Mouse (Mus musculus): Measurements from ENCODE around the gene Stard13. TPM values are rescaled to one million over a fixed set of nuclear protein-coding genes. Genes with fewer than 3 reads are reported as not detected.
A peak's percentile ranks its signal among the peaks of the same experiment; 100 is the strongest.

Stard13 gene
- polyA plus RNA-seq, 1 experiment from 2014 or later, result 1.0 TPM

DNA sequence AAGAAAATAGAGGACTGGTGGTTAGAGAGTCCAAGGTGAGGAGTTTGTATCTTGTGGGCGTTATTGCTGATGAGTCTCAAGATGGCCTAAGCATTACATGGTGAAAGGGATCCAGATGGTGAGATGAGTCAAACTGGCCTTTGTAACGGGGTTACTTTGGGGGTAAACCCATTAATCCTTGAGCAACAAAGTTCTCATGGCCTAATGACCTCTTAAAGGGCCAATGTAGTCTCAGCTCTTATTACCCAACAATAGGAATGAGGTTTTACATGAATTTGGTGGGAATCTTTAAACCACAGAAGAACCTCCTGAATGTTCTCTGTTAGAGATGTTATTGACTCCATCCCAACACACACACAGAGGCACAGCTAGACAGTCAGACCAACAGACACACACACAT lies 14.4 kb upstream of the Stard13 start:
- no peaks in the 10 kb centered on the region for H3K27me3 ChIP-seq
- H3K9ac ChIP-seq, result no peak overlapping the region
- H3K9me3 ChIP-seq (replicated peaks), result no peaks in the 10 kb centered on the region
- H3K4me3 ChIP-seq (replicated peaks), result no peak overlapping the region
- no peaks in the 10 kb centered on the region for H3K36me3 ChIP-seq (replicated peaks)
- peaks cover 36% of the 10 kb centered on the region for H3K4me1 ChIP-seq (replicated peaks)
- no peak; the same call in 1 of the 2 replicates for ATAC-seq (ENCODE audit: insufficient read depth)
- H3K4me2 ChIP-seq, result peak overlapping the region; percentile 51
- H3K27ac ChIP-seq (replicated peaks), result peak overlapping the region; percentile 73
- 76% methylated on average over 2 of the region's 2 CpGs for WGBS (ENCODE audit: insufficient replicate concordance)

DNA sequence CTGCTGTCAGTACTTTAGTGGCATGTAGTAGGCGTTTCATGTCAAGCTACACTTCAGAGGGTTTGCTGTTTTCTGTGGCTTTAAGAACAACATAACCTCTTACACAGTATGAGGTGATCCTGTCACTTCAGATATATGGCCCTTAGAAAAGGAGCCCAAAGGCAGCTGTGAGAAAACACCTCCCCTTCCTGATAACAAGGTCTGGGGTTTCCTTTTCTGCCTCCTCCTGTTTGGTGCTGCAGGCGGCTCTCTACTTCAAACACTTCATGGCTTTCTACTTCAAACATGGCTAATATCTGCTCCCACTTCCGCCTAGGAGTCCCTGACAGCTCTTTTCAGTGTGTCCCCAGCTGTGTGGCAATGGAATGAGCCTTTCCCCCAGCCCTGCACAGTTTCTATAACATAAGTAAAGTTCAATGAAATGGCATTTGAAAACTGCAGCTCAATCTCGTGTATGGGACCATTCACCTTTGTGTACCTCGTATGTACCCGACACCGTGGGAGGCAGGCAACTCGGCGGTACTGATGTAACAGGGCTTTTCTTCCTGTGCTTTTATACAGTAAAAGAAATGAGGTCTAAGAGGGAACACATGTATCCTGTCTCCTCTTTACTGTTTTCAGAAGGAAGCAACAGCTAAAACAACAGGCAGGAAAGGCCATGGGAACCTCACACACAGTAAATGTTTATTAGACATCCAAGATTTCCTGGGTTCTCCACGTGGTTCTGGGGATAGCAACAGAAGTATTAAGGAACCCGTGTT lies 13.7 kb upstream of the Stard13 start:
- ATAC-seq (ENCODE audit: insufficient read depth), result no peak
- Histone ChIP-seq H3K9ac (no peak overlapping the region), H3K4me2 (peak overlapping the region; percentile 11; the same call in 1 of the 2 replicates), H3K4me3 (replicated peaks) (no peak overlapping the region), H3K9me3 (replicated peaks) (no peaks in the 10 kb centered on the region), H3K27me3 (no peaks in the 10 kb centered on the region), H3K36me3 (replicated peaks) (no peaks in the 10 kb centered on the region), H3K27ac (replicated peaks) (peak overlapping the region; percentile 73), H3K4me1 (replicated peaks) (peaks cover 36% of the 10 kb centered on the region)
- WGBS (ENCODE audit: insufficient replicate concordance), result 23% methylated on average over 11 of the region's 11 CpGs

DNA sequence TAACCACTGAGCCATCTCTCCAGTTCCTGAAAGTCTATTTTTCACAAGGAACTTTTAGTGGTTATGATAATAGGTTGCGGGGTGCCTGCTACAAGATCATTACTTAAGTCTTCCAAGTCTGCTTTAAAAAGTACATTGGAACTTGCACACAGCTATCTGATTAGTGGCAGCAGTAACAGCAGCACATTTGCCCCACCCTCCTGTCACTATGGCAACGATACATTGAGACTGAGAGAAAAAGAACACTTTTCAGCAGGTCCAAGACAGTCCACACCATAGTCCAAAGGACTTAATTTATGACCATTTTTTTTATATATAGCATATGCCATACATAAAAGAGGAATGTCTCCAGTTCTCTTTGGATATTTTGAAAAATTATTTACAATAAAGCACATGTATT lies 12.7 kb upstream of the Stard13 start:
- Histone ChIP-seq H3K9ac (no peak overlapping the region), H3K4me1 (replicated peaks) (peaks cover 36% of the 10 kb centered on the region), H3K4me3 (replicated peaks) (no peak overlapping the region), H3K4me2 (no peak overlapping the region), H3K27me3 (no peaks in the 10 kb centered on the region), H3K27ac (replicated peaks) (no peak overlapping the region), H3K9me3 (replicated peaks) (no peaks in the 10 kb centered on the region), H3K36me3 (replicated peaks) (no peaks in the 10 kb centered on the region)
- WGBS (ENCODE audit: insufficient replicate concordance), result 59% methylated on average over 2 of the region's 2 CpGs
- ATAC-seq (ENCODE audit: insufficient read depth), result no peak; the same call in 1 of the 2 replicates

DNA sequence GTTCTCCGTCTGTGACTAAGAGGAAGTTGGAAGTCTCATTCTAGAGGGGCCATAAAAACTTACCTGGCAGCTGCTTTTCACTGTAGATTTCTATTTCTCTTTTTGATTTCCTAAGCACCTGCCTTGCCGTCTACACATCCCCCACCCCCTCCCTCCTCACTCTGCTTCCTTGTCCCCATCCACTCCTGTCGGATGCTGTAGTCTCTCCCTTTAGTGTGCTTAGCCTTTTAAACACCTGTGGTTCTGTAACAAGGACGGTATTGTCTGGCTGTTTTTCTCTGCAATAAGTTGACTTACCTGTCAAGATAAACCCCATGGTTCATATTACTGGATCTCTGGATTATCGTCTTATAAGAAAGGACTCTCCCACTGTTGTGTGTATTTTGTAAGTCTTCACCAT lies 11.9 kb upstream of the Stard13 start:
- 70% methylated on average over 5 of the region's 5 CpGs for WGBS (ENCODE audit: insufficient replicate concordance)
- Histone ChIP-seq H3K27me3 (no peaks in the 10 kb centered on the region), H3K9me3 (replicated peaks) (no peaks in the 10 kb centered on the region), H3K27ac (replicated peaks) (no peak overlapping the region), H3K36me3 (replicated peaks) (no peaks in the 10 kb centered on the region), H3K9ac (no peak overlapping the region), H3K4me1 (replicated peaks) (peaks cover 36% of the 10 kb centered on the region), H3K4me2 (no peak overlapping the region), H3K4me3 (replicated peaks) (no peak overlapping the region)
- ATAC-seq (ENCODE audit: insufficient read depth), result no peak

DNA sequence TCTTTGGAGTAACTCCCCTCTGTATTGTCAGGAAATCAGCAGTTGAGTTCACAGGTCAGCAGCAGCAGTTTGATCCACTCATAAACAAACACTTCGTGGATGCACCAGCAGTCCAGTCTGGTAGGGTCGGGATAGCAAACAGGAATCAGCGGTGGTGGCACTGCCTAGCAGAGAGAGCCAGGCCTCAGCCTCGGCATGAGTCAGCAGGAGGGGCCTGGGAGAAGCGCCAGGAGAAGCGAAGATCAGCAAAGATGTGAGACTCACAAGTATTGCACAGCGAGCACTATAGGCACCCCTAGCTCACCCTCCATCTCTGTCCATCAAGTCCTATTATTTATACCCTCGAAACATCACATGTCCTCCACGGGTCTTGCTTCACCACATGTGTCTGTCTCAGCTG lies 5.1 kb upstream of the Stard13 start:
- no peak overlapping the region for H3K4me2 ChIP-seq
- WGBS (ENCODE audit: insufficient replicate concordance), result 53% methylated on average over 9 of the region's 9 CpGs
- H3K4me3 ChIP-seq (replicated peaks), result no peak overlapping the region
- no peak overlapping the region for H3K27ac ChIP-seq (replicated peaks)
- no peaks in the 10 kb centered on the region for H3K9me3 ChIP-seq (replicated peaks)
- peaks cover 7% of the 10 kb centered on the region for H3K27me3 ChIP-seq
- H3K36me3 ChIP-seq (replicated peaks), result no peaks in the 10 kb centered on the region
- ATAC-seq (ENCODE audit: insufficient read depth), result no peak; the same call in 1 of the 2 replicates
- H3K9ac ChIP-seq, result no peak overlapping the region
- H3K4me1 ChIP-seq (replicated peaks), result no peaks in the 10 kb centered on the region

DNA sequence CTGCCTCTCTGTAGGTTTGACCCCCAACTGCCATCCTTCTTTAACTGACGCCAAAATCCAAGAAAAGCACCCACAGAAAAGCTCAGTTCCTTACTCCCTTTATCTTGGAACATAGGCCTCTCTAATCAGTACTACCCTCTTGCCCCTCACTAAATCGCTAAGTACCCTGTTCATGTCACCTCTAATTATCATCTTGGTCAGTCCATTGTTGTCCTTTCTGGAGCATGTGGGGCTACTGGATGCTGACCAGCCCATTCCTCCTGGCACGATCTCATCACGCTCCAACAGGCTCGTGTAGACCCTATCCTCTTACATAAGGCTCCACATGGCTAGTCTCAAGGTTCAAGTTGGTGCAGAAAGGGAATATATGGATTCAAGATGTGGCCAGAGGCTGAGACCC lies 2.8 kb upstream of the Stard13 start:
- Histone ChIP-seq H3K27ac (replicated peaks) (no peak overlapping the region), H3K27me3 (peaks cover 26% of the 10 kb centered on the region), H3K4me2 (no peak overlapping the region), H3K36me3 (replicated peaks) (no peaks in the 10 kb centered on the region), H3K4me1 (replicated peaks) (no peaks in the 10 kb centered on the region), H3K9ac (no peak overlapping the region), H3K9me3 (replicated peaks) (no peaks in the 10 kb centered on the region), H3K4me3 (replicated peaks) (no peak overlapping the region)
- ATAC-seq (ENCODE audit: insufficient read depth), result no peak
- 56% methylated on average over 5 of the region's 5 CpGs for WGBS (ENCODE audit: insufficient replicate concordance)

DNA sequence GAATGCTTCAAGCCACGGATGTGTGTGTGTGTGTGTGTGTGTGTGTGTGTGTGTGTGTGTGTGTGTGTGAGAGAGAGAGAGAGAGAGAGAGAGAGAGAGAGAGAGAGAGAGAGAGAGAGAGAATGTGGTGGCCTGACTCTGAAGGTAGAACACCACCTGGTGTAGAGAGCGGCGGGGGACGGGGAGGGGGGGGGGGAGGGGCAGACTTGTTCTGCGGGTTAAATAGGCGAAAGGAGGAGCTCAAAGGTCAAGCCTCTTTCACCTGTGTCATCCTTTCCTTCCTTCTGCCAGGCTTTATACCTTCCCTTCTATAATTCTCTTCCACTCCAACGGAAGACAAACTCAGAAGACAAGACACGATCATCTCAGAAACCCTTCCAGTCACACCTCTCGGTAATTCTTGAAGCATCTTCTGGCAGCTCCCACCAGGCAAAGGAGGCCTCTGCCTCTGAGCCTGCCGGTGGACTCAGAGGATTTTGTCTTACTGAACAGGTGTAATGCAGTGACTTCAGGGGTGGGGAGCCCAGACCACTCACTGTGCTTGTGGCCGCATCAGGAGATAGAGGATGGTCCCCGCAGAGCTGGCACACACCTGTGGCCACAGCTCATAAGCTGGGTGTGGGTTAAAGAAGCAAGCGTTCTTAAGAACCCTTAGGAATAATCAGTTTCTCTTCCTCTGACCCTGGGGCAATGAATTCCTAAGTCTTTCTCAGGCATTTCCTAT lies 898 bp downstream of the Stard13 start:
- H3K27ac ChIP-seq (replicated peaks), result no peak overlapping the region
- WGBS (ENCODE audit: insufficient replicate concordance), result 26% methylated on average over 12 of the region's 13 CpGs

DNA sequence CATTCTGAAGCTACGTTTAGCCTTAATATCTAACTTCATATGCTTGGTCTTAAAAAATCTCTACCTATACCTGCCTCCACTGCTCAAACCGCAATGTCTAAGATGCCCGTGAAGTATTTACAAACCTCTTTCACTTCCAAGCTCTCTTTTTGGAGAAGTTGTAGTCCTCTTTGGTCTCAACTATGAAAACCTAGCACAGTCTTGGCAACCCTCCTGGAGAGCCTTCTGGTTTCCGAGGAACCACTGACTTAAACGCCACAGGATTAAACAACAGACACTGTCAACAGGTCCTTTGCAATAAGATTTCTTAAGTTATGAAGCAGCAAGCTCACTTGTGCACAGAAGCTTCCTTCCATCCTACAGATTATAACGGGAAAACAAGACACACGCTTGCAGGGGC lies 1.8 kb downstream of the Stard13 start:
- H3K27ac ChIP-seq (replicated peaks), result no peak overlapping the region
- no peak overlapping the region for H3K4me2 ChIP-seq
- 67% methylated on average over 7 of the region's 7 CpGs for WGBS (ENCODE audit: insufficient replicate concordance)
- no peak for ATAC-seq (ENCODE audit: insufficient read depth)
- no peaks in the 10 kb centered on the region for H3K36me3 ChIP-seq (replicated peaks)
- H3K9ac ChIP-seq, result no peak overlapping the region
- H3K9me3 ChIP-seq (replicated peaks), result no peaks in the 10 kb centered on the region
- H3K4me1 ChIP-seq (replicated peaks), result no peaks in the 10 kb centered on the region
- H3K27me3 ChIP-seq, result peaks cover 26% of the 10 kb centered on the region
- H3K4me3 ChIP-seq (replicated peaks), result no peak overlapping the region

More for the DNA sequence above, 898 bp downstream of the Stard13 start:
- peak overlapping the region; percentile 52 for H3K4me3 ChIP-seq (replicated peaks)
- no peaks in the 10 kb centered on the region for H3K4me1 ChIP-seq (replicated peaks)
- H3K9ac ChIP-seq, result no peak overlapping the region
- no peak for ATAC-seq (ENCODE audit: insufficient read depth)
- H3K9me3 ChIP-seq (replicated peaks), result no peaks in the 10 kb centered on the region
- peak overlapping the region; percentile 63 for H3K4me2 ChIP-seq
- H3K36me3 ChIP-seq (replicated peaks), result no peaks in the 10 kb centered on the region
- peaks cover 26% of the 10 kb centered on the region for H3K27me3 ChIP-seq

DNA sequence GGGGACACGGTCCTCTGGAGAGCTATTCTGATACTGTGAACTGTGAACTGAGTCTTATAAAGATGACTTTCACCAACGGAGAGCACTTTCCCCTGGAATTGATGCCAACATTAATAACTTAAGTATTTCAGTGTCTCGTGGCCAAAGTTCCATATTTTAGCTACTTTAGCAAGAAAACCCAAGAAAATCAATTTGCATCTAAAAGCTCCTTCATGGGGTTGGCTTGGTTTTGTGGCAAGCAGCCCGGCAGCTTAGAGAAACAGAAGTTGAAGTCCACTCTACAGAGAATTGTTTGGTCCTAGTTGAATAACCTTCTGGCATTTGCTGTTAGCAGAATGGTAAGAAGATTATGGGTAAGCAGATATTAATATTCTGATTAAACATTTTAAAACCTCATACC lies 2.2 kb downstream of the Stard13 start:
- WGBS (ENCODE audit: insufficient replicate concordance), result 56% methylated on average over 4 of the region's 4 CpGs
- no peak for ATAC-seq (ENCODE audit: insufficient read depth)

DNA sequence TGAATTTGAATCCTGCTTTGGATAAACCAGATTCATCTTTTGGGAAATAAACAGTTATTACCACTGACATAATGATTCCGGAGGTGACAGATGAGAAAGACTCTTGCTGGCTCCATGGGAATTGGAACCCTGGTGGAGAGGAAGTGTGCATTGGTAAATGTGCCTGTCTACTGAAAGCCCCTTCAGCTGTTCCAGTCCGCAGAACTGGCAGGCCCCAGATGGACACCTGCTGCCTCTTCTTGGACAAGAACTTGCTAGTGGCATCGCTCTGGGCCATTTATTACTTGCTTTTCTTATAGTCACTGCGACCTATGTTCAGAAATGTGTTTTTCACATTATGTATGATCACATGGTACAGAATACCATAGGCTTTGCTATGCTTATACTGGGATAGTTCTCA lies 3.2 kb downstream of the Stard13 start:
- H3K27ac ChIP-seq (replicated peaks), result no peak overlapping the region
- 62% methylated on average over 4 of the region's 4 CpGs for WGBS (ENCODE audit: insufficient replicate concordance)
- H3K4me3 ChIP-seq (replicated peaks), result no peak overlapping the region
- no peaks in the 10 kb centered on the region for H3K4me1 ChIP-seq (replicated peaks)
- H3K36me3 ChIP-seq (replicated peaks), result no peaks in the 10 kb centered on the region
- H3K27me3 ChIP-seq, result peaks cover 26% of the 10 kb centered on the region
- no peaks in the 10 kb centered on the region for H3K9me3 ChIP-seq (replicated peaks)
- no peak overlapping the region for H3K4me2 ChIP-seq
- no peak overlapping the region for H3K9ac ChIP-seq
- ATAC-seq (ENCODE audit: insufficient read depth), result no peak

More for the DNA sequence above, 2.2 kb downstream of the Stard13 start:
- H3K27ac ChIP-seq (replicated peaks), result no peak overlapping the region
- H3K9me3 ChIP-seq (replicated peaks), result no peaks in the 10 kb centered on the region
- H3K4me1 ChIP-seq (replicated peaks), result no peaks in the 10 kb centered on the region
- H3K27me3 ChIP-seq, result peaks cover 26% of the 10 kb centered on the region
- no peak overlapping the region for H3K4me3 ChIP-seq (replicated peaks)
- H3K9ac ChIP-seq, result no peak overlapping the region
- no peak overlapping the region for H3K4me2 ChIP-seq
- no peaks in the 10 kb centered on the region for H3K36me3 ChIP-seq (replicated peaks)

DNA sequence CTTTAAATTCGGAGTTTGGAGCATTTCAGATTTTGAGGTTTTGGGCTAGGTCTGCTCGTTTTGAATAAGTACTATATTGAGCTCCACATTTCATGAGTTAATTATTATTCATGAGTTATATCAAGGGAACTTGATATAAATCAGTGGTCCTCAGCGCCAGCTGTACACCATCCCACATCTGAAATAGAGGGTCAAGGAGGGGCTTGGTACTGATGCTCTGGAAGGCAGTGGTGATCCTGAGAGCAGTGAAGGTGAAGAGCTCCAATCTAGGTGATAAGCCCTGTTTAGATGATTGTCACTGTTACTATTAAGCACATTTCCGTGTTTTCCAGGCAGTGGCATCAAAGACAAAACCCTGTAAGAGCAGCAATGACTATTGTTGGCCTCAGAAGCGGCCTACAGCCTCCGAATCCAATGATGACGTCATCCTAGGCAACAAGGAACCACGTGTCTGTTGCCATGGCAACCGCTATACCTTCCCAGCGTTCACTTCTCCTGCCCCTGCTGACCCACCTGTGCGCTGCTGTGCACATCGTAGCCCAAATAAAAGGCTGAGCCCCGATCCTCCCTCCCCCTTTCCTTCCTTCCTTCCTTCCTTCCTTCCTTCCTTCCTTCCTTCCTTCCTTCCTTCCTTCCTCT lies 5.2 kb downstream of the Stard13 start:
- H3K4me3 ChIP-seq (replicated peaks), result no peak overlapping the region
- WGBS (ENCODE audit: insufficient replicate concordance), result 61% methylated on average over 13 of the region's 13 CpGs
- no peak for ATAC-seq (ENCODE audit: insufficient read depth)
- no peak overlapping the region for H3K9ac ChIP-seq
- no peaks in the 10 kb centered on the region for H3K4me1 ChIP-seq (replicated peaks)
- H3K4me2 ChIP-seq, result no peak overlapping the region
- H3K36me3 ChIP-seq (replicated peaks), result no peaks in the 10 kb centered on the region
- no peak overlapping the region for H3K27ac ChIP-seq (replicated peaks)
- peaks cover 16% of the 10 kb centered on the region for H3K27me3 ChIP-seq
- no peaks in the 10 kb centered on the region for H3K9me3 ChIP-seq (replicated peaks)

Measured in liver, embryonic 15.5 days (tissue).